ENCODE assay signal across 8 mouse cellular contexts in the genomic region with DNA sequence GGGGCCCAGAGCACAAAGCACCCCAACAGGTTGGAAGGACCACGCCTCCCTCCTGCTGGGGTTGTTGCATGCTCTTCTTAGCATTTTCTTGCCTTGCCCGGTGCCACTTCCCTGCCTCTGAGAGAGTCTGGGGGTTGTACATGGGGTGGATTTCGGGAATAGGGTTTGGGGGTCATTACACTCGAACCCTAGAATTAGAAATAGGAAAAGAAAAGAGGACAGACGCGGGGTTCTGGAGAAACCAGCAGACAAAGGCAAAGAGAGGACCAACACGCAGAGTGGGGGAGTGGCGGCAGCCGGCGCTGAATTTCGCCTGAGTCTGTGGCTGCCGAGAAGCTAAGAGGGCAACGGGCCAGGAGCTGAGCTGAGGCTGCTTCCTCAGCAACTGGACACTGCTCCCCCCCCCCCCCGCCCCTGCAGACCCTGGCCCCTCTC. TPM values are rescaled to one million over a fixed set of nuclear protein-coding genes. Genes with fewer than 3 reads are reported as not detected.
DNase-seq lines count a peak whose midpoint lies in the region; ATAC-seq and TF ChIP-seq lines count a peak whose summit lies in the region.

No protein-coding gene starts in this region.

- no peak for DNase-seq in heart, adult 11 months
- DNase-seq in forebrain, postnatal 0 days = peak; percentile 66
- no peak for DNase-seq in cerebellum, adult 9-11 months
- no peak for DNase-seq in right cerebral cortex, postnatal 25 days

- ATAC-seq in heart, embryonic 14.5 days (ENCODE audit: insufficient number of reproducible peaks, insufficient read depth, low FRiP score, low read depth) = no peak
- peak; percentile 27; the same call in 1 of the 2 replicates for ATAC-seq in forebrain, postnatal 0 days
- ATAC-seq in limb, embryonic 13.5 days (ENCODE audit: low FRiP score, low read depth) = peak; percentile 39; the same call in 1 of the 2 replicates

- no peaks in the 10 kb centered on the region for H3K36me3 ChIP-seq in heart, embryonic 14.5 days (ENCODE audit: control insufficient read depth, insufficient read depth, low read length)
- H3K36me3 ChIP-seq in forebrain, postnatal 0 days (ENCODE audit: insufficient read depth) = no peaks in the 10 kb centered on the region
- no peaks in the 10 kb centered on the region for H3K36me3 ChIP-seq in limb, embryonic 13.5 days
- H3K36me3 ChIP-seq in small intestine, adult 2 months (ENCODE audit: control insufficient read depth, insufficient read depth, low read length) = no peaks in the 10 kb centered on the region

- TF ChIP-seq CTCF in forebrain, postnatal 0 days (IDR thresholded peaks at IDR 0.05; ENCODE audit: low read depth) = no peak
- TF ChIP-seq CTCF in small intestine, adult 2 months (IDR thresholded peaks at IDR 0.05; ENCODE audit: extremely low read depth, insufficient read length, insufficient replicate concordance, low read depth, low read length) = no peak

- peak overlapping the region; percentile 56 to 62 for H3K4me3 ChIP-seq in heart, embryonic 14.5 days (ENCODE audit: control insufficient read depth in 1 of 2, insufficient read depth in 1 of 2, low read depth in 1 of 2, low read length in 2 of 2)
- H3K4me3 ChIP-seq in brown adipose tissue, adult 24 weeks (ENCODE audit: insufficient read depth, low read depth, low read length) = peak overlapping the region; percentile 35; the same call in 1 of the 2 replicates
- H3K4me3 ChIP-seq in forebrain, postnatal 0 days (ENCODE audit: low read depth, low read length) = peak overlapping the region; percentile 56
- peak overlapping the region; percentile 61 for H3K4me3 ChIP-seq in limb, embryonic 13.5 days
- peak overlapping the region; percentile 39; the same call in 1 of the 2 replicates for H3K4me3 ChIP-seq in small intestine, adult 2 months (ENCODE audit: low read depth, low read length)

- no peak overlapping the region; a peak in 1 of 4 replicates for H3K27ac ChIP-seq in heart, embryonic 14.5 days (replicated peaks in 1 of 2; ENCODE audit: control insufficient read depth in 1 of 2, insufficient read depth in 1 of 2, low read depth in 2 of 2, low read length in 2 of 2)
- no peak overlapping the region for H3K27ac ChIP-seq in brown adipose tissue, adult 24 weeks (replicated peaks; ENCODE audit: low read depth, low read length)
- H3K27ac ChIP-seq in forebrain, postnatal 0 days (ENCODE audit: low read depth, low read length) = peak overlapping the region; percentile 66; the same call in 1 of the 2 replicates
- peak overlapping the region; percentile 65 for H3K27ac ChIP-seq in limb, embryonic 13.5 days
- no peak overlapping the region for H3K27ac ChIP-seq in small intestine, adult 2 months (ENCODE audit: insufficient read depth, low read depth, low read length)

- peak overlapping the region; percentile 73 for H3K9ac ChIP-seq in heart, embryonic 14.5 days (ENCODE audit: low read length)
- H3K9ac ChIP-seq in forebrain, postnatal 0 days = peak overlapping the region; percentile 72
- H3K9ac ChIP-seq in limb, embryonic 13.5 days = peak overlapping the region; percentile 78

- H3K4me1 ChIP-seq in heart, embryonic 14.5 days (ENCODE audit: control insufficient read depth in 2 of 2, insufficient read depth in 2 of 2, low read length in 2 of 2) = peaks cover 40 to 59% of the 10 kb centered on the region in 2 experiments
- peaks cover 17% of the 10 kb centered on the region for H3K4me1 ChIP-seq in brown adipose tissue, adult 24 weeks (ENCODE audit: control insufficient read depth, insufficient read depth, insufficient read length, low read length)
- H3K4me1 ChIP-seq in forebrain, postnatal 0 days (ENCODE audit: insufficient read depth) = 0 out of 2 replicates have a peak, but pooled peaks cover 3% of the 10 kb centered on the region
- H3K4me1 ChIP-seq in limb, embryonic 13.5 days = peaks cover 74% of the 10 kb centered on the region
- H3K4me1 ChIP-seq in small intestine, adult 2 months (ENCODE audit: control insufficient read depth, insufficient read depth, insufficient read length, low read length) = peaks cover 4% of the 10 kb centered on the region; the same call in 1 of the 2 replicates

- 0% methylated on average over 13 of the region's 14 CpGs for WGBS in heart, embryonic 14.5 days
- under 1% methylated on average over 13 of the region's 14 CpGs for WGBS in forebrain, postnatal 0 days
- under 1% methylated on average over 14 of the region's 14 CpGs for WGBS in limb, embryonic 13.5 days
- WGBS in small intestine, adult 2 months = 1% methylated on average over 14 of the region's 14 CpGs

- no peak for TF ChIP-seq POLR2A in small intestine, adult 2 months (IDR thresholded peaks at IDR 0.05; ENCODE audit: low read depth, low read length)

- peak overlapping the region; percentile 99 for H3K4me2 ChIP-seq in heart, embryonic 14.5 days (ENCODE audit: low read length)
- H3K4me2 ChIP-seq in forebrain, postnatal 0 days (ENCODE audit: low read depth) = peak overlapping the region; percentile 97
- peak overlapping the region; percentile 99 for H3K4me2 ChIP-seq in limb, embryonic 13.5 days (replicated peaks)

- H3K9me3 ChIP-seq in heart, embryonic 14.5 days (ENCODE audit: control insufficient read depth, low read length) = no peaks in the 10 kb centered on the region
- no peaks in the 10 kb centered on the region for H3K9me3 ChIP-seq in forebrain, postnatal 0 days (ENCODE audit: low read length)
- H3K9me3 ChIP-seq in limb, embryonic 13.5 days = no peaks in the 10 kb centered on the region

- peaks cover 18% of the 10 kb centered on the region for H3K27me3 ChIP-seq in heart, embryonic 14.5 days (ENCODE audit: control insufficient read depth, insufficient read depth, low read length)
- H3K27me3 ChIP-seq in forebrain, postnatal 0 days (ENCODE audit: insufficient read depth, low read length) = no peaks in the 10 kb centered on the region
- H3K27me3 ChIP-seq in limb, embryonic 13.5 days = peaks cover 30% of the 10 kb centered on the region
- H3K27me3 ChIP-seq in small intestine, adult 2 months (ENCODE audit: control insufficient read depth, insufficient read depth, low read length) = peaks cover 29% of the 10 kb centered on the region

RNA-seq across cellular contexts. Expression of gene Tns1, which starts 25.2 kb away (rescaled TPM):
- 125 and 142 TPM in 2 replicates for polyA plus RNA-seq in heart, embryonic 14.5 days (2014; fragmentation: Nextera tagmentation; extraction: Ambion mirVana)
- polyA plus RNA-seq in brown adipose tissue, adult 24 weeks (2012; ENCODE audit: insufficient read depth, insufficient read length, missing spikeins) = 237 and 280 TPM in 2 replicates
- total RNA-seq in forebrain, postnatal 0 days (2014; rRNA removed) = 10.2 and 21.8 TPM in 2 replicates
- polyA plus RNA-seq in forebrain, postnatal 0 days (2015; fragmentation: Nextera tagmentation; extraction: Ambion mirVana) = 6.0 and 7.0 TPM in 2 replicates
- 44.4 and 45.1 TPM in 2 replicates for polyA plus RNA-seq in limb, embryonic 13.5 days (2015; fragmentation: Nextera tagmentation; extraction: Ambion mirVana)
- 79.6 and 87.0 TPM in 2 replicates for polyA plus RNA-seq in small intestine, adult 2 months (2012; rRNA removed)

RNA-seq across cellular contexts. Expression of gene Rufy4, which starts 26.3 kb away (rescaled TPM):
- polyA plus RNA-seq in heart, embryonic 14.5 days (2014; fragmentation: Nextera tagmentation; extraction: Ambion mirVana) = 0.22 and 0.39 TPM in 2 replicates
- 1.8 and 2.1 TPM in 2 replicates for polyA plus RNA-seq in brown adipose tissue, adult 24 weeks (2012; ENCODE audit: insufficient read depth, insufficient read length, missing spikeins)
- total RNA-seq in forebrain, postnatal 0 days (2014; rRNA removed) = 0.15 TPM in 1 of 2 replicates, not detected in the other
- polyA plus RNA-seq in forebrain, postnatal 0 days (2015; fragmentation: Nextera tagmentation; extraction: Ambion mirVana) = 0.08 and 0.13 TPM in 2 replicates
- polyA plus RNA-seq in limb, embryonic 13.5 days (2015; fragmentation: Nextera tagmentation; extraction: Ambion mirVana) = 0.15 and 0.33 TPM in 2 replicates
- polyA plus RNA-seq in small intestine, adult 2 months (2012; rRNA removed) = 0.11 TPM in 1 of 2 replicates, not detected in the other

RNA-seq across cellular contexts. Expression of gene Cxcr2, which starts 54.8 kb away (rescaled TPM):
- 0.08 TPM in 1 of 2 replicates, not detected in the other for polyA plus RNA-seq in heart, embryonic 14.5 days (2014; fragmentation: Nextera tagmentation; extraction: Ambion mirVana)
- not detected in 2 replicates for polyA plus RNA-seq in brown adipose tissue, adult 24 weeks (2012; ENCODE audit: insufficient read depth, insufficient read length, missing spikeins)
- 0.48 TPM in 1 of 2 replicates, not detected in the other for total RNA-seq in forebrain, postnatal 0 days (2014; rRNA removed)
- polyA plus RNA-seq in forebrain, postnatal 0 days (2015; fragmentation: Nextera tagmentation; extraction: Ambion mirVana) = 0.05 TPM in 1 of 2 replicates, not detected in the other
- 0.10 and 0.13 TPM in 2 replicates for polyA plus RNA-seq in limb, embryonic 13.5 days (2015; fragmentation: Nextera tagmentation; extraction: Ambion mirVana)
- polyA plus RNA-seq in small intestine, adult 2 months (2012; rRNA removed) = 0.11 and 0.41 TPM in 2 replicates

Comparison
In these comparisons a context has a peak if more than half of its experiments do, and no peak if none do; other contexts are left out.
1. H3K27ac ChIP-seq: peak in forebrain, postnatal 0 days (single experiment) and limb, embryonic 13.5 days (single experiment); none in heart, embryonic 14.5 days (0 of 2), brown adipose tissue, adult 24 weeks (single experiment) and small intestine, adult 2 months (single experiment).
2. Peak in every context shown above with its lines, with median percentiles within 50 percentile points of each other: H3K4me2 ChIP-seq, H3K4me3 ChIP-seq and H3K9ac ChIP-seq.